20 mouse cellular contexts compared by ENCODE assay signal in the genomic region with DNA sequence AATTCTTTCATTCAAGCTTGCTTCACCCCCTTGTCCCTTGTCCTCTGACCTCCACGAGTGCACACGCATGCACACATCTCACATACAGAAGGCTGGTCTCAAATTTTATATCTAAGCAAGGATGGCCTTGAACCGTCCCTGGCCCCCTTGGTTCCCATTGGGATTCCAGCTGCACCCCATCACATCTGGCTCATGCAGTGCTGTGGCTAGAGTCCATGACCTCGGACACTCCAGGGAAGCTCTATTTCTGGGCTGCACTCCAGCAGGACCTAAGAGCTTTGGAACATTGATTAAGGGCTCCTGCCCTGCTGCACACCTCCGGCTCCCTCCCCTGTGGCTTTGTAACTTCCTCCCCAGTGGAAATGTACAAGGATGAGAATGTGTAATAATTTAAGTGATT. TPM values are rescaled to one million over a fixed set of nuclear protein-coding genes. Genes with fewer than 3 reads are reported as not detected.
DNase-seq lines count a peak whose midpoint lies in the region; ATAC-seq lines count a peak whose summit lies in the region.
"Had no signal": no experiment of that assay in that cellular context is flagged by ENCODE, and none has a peak within 500 bp of the region (broad histone marks: within the 10 kb centered on the region; RNA-seq: fewer than 3 reads in every experiment).

No protein-coding gene starts in this region.

- H3K27me3 ChIP-seq in kidney, embryonic 14.5 days (ENCODE audit: control insufficient read depth, insufficient read depth, low read length): peaks cover 10% of the 10 kb centered on the region
- H3K27me3 ChIP-seq: CH12.LX had no signal

- no peaks in the 10 kb centered on the region for H3K9me3 ChIP-seq in kidney, embryonic 14.5 days (ENCODE audit: control insufficient read depth, low read length)
- H3K9me3 ChIP-seq: forebrain, embryonic 12.5 days; limb, embryonic 12.5 days; midbrain, embryonic 12.5 days; neural tube, embryonic 15.5 days had no signal

- H3K9ac ChIP-seq in kidney, embryonic 14.5 days (ENCODE audit: low read depth, low read length): no peak overlapping the region
- H3K9ac ChIP-seq: forebrain, embryonic 12.5 days; limb, embryonic 12.5 days; midbrain, embryonic 12.5 days; neural tube, embryonic 15.5 days had no signal

- H3K4me3 ChIP-seq in kidney, embryonic 14.5 days (ENCODE audit: low read length): no peak overlapping the region
- H3K4me3 ChIP-seq: forebrain, embryonic 12.5 days; left cerebral cortex, adult 2 months; limb, embryonic 12.5 days; midbrain, embryonic 12.5 days; neural tube, embryonic 15.5 days had no signal

- ATAC-seq in kidney, embryonic 14.5 days (ENCODE audit: low FRiP score, low TSS enrichment): no peak
- ATAC-seq: activated CD4-positive, CD25-positive, alpha-beta regulatory T cell, adult 4 months had no signal

- peak; percentile 73 to 86 for DNase-seq in adrenal gland, adult (ENCODE audit: inconsistent age in 2 of 2, low spot score in 1 of 2)
- no peak for DNase-seq in adrenal gland, postnatal 4 days (ENCODE audit: low spot score in 2 of 2)
- DNase-seq in kidney, adult 11 months: peak; percentile 26
- peak; percentile 54 for DNase-seq in adrenal gland, adult 8-10 months
- DNase-seq in heart, postnatal 4 days: peak; percentile 57
- no peak for DNase-seq in frontal cortex, postnatal 14 days (ENCODE audit: low spot score in 2 of 2)
- no peak for DNase-seq in cerebellum, adult 9-10 months
- DNase-seq: cerebellum, adult 9-11 months; thymus, postnatal 4 days had no signal

- no peak overlapping the region for H3K4me2 ChIP-seq in kidney, embryonic 14.5 days (replicated peaks; ENCODE audit: low read depth, low read length)
- H3K4me2 ChIP-seq: forebrain, embryonic 12.5 days; limb, embryonic 12.5 days; midbrain, embryonic 12.5 days; neural tube, embryonic 15.5 days had no signal

- H3K4me1 ChIP-seq in kidney, embryonic 14.5 days (ENCODE audit: control insufficient read depth, insufficient read depth, low read length): 0 out of 2 replicates have a peak, but pooled peaks cover 7% of the 10 kb centered on the region

- 59% methylated on average over 5 of the region's 5 CpGs for WGBS in kidney, embryonic 14.5 days

- H3K36me3 ChIP-seq in kidney, embryonic 14.5 days (ENCODE audit: control insufficient read depth, insufficient read depth, low read length): no peaks in the 10 kb centered on the region
- H3K36me3 ChIP-seq: forebrain, embryonic 12.5 days; limb, embryonic 12.5 days; midbrain, embryonic 12.5 days; neural tube, embryonic 15.5 days had no signal

- H3K27ac ChIP-seq in kidney, embryonic 14.5 days (ENCODE audit: low read depth, low read length): no peak overlapping the region
- H3K27ac ChIP-seq: forebrain, embryonic 12.5 days; left cerebral cortex, adult 2 months; limb, embryonic 12.5 days; macrophage; midbrain, embryonic 12.5 days; neural tube, embryonic 15.5 days; stomach, postnatal 0 days had no signal

RNA-seq across cellular contexts. Expression of gene Il27ra, which starts 4.4 kb away (rescaled TPM):
- total RNA-seq in adrenal gland, postnatal 4 days (2021): 1 to 10 TPM; 2.6 to 3.8 TPM
- polyA plus RNA-seq in kidney, embryonic 14.5 days (2014; fragmentation: Nextera tagmentation; extraction: Ambion mirVana): 1.4 and 1.6 TPM in 2 replicates
- 1 to 10 TPM; 1.9 to 3.1 (median 2.8) TPM for total RNA-seq in adrenal gland, adult 8-10 months (2022)
- total RNA-seq in heart, postnatal 4 days (2021): 1 to 10 TPM; 4.0 to 4.2 TPM

RNA-seq across cellular contexts. Expression of gene Rln3, which starts 6.8 kb away (rescaled TPM):
- total RNA-seq in adrenal gland, postnatal 4 days (2021): not detected
- polyA plus RNA-seq in kidney, embryonic 14.5 days (2014; fragmentation: Nextera tagmentation; extraction: Ambion mirVana): 0.33 TPM in 1 of 2 replicates, not detected in the other
- total RNA-seq in adrenal gland, adult 8-10 months (2022): not detected
- not detected for total RNA-seq in heart, postnatal 4 days (2021)
- total RNA-seq: CH12.LX; left cerebral cortex, adult 2 months had no signal
- polyA plus RNA-seq: forebrain, embryonic 12.5 days; limb, embryonic 12.5 days; liver, embryonic 16.5 days; macrophage; midbrain, embryonic 12.5 days; stomach, postnatal 0 days had no signal

RNA-seq across cellular contexts. Expression of gene Palm3, which starts 16.7 kb away (rescaled TPM):
- total RNA-seq in adrenal gland, postnatal 4 days (2021): 1 to 10 TPM; 1.1 to 6.0 TPM
- polyA plus RNA-seq in kidney, embryonic 14.5 days (2014; fragmentation: Nextera tagmentation; extraction: Ambion mirVana): 5.9 and 7.4 TPM in 2 replicates
- total RNA-seq in adrenal gland, adult 8-10 months (2022): 1 to 10 TPM in 3 of 4 experiments, under 1 TPM in 1; 0.70 to 3.9 (median 2.3) TPM
- total RNA-seq in heart, postnatal 4 days (2021): under 1 TPM; 0.31 to 0.38 TPM

RNA-seq across cellular contexts. Expression of gene 2210011C24Rik, which starts 26.0 kb away (rescaled TPM):
- total RNA-seq in adrenal gland, postnatal 4 days (2021): 1 to 10 TPM in 1 of 2 experiments, under 1 TPM in 1; 0.31 to 1.5 TPM
- polyA plus RNA-seq in kidney, embryonic 14.5 days (2014; fragmentation: Nextera tagmentation; extraction: Ambion mirVana): 3.6 and 5.7 TPM in 2 replicates
- under 1 TPM in 2 of 4 experiments, not detected in 2; 0.62 to 0.77 TPM for total RNA-seq in adrenal gland, adult 8-10 months (2022)
- 1 to 10 TPM in 1 of 2 experiments, under 1 TPM in 1; 0.93 to 1.4 TPM for total RNA-seq in heart, postnatal 4 days (2021)
- total RNA-seq: CH12.LX had no signal
- polyA plus RNA-seq: forebrain, embryonic 12.5 days; limb, embryonic 12.5 days; midbrain, embryonic 12.5 days had no signal

RNA-seq across cellular contexts. Expression of gene Gm10643, which starts 26.9 kb away (rescaled TPM):
- 1 to 10 TPM; 4.0 to 4.2 TPM for total RNA-seq in adrenal gland, postnatal 4 days (2021)
- 1.2 and 2.2 TPM in 2 replicates for polyA plus RNA-seq in kidney, embryonic 14.5 days (2014; fragmentation: Nextera tagmentation; extraction: Ambion mirVana)
- 1 to 10 TPM; 2.9 to 5.9 (median 4.2) TPM for total RNA-seq in adrenal gland, adult 8-10 months (2022)
- 1 to 10 TPM; 3.7 to 4.5 TPM for total RNA-seq in heart, postnatal 4 days (2021)

Comparison
In these comparisons a context has a peak if more than half of its experiments do, and no peak if none do; other contexts are left out.
1. DNase-seq: peak in adrenal gland, adult (2 of 2), kidney, adult 11 months (single experiment), adrenal gland, adult 8-10 months (single experiment) and heart, postnatal 4 days (single experiment); none in adrenal gland, postnatal 4 days (0 of 2), frontal cortex, postnatal 14 days (0 of 2) and cerebellum, adult 9-10 months (single experiment).